Mouse (Mus musculus): ENCODE measurements at regions not wholly inside any gene's neighbourhood (a gene's known extent, or its start where the extent isn't known, plus 50 kb on each side); places are given as distances from the start of the nearest gene placed in this dataset.

GRCm38 (mm10) chr11:19813549-19813948, 110.6 kb upstream of the Spred2 start:
- no peak for TF ChIP-seq EP300 (IDR thresholded peaks at IDR 0.05)
- TF ChIP-seq CTCF (IDR thresholded peaks at IDR 0.05) = no peak
